Mouse (Mus musculus) embryonic facial prominence, embryonic 11.5 days (tissue): ENCODE measurements around the gene Ccdc36. TPM values are rescaled to one million over a fixed set of nuclear protein-coding genes. Genes with fewer than 3 reads are reported as not detected.

Experiments used
- ATAC-seq: fragments of 200-750 bp; cut with Nextera tagmentation; replicated peaks from 2 replicates; pipeline ENCODE4 v1.8.0; 2017; ENCODE audit warnings: low read depth; ENCODE audit not compliant: insufficient number of reproducible peaks, low FRiP score, low TSS enrichment
- DNase-seq: peaks from one replicate; pipeline ENCODE4 v3.0.0-alpha.2; 2015; ENCODE audit warnings: low spot score
- H3K27ac ChIP-seq: fragments of 300-500 bp; sonication (generic); replicated peaks from 2 replicates; pipeline ENCODE4 v1.5.1; 2014; ENCODE audit warnings: mild to moderate bottlenecking, low read depth, low read length, control low read depth
- H3K27me3 ChIP-seq: fragments of 300-500 bp; sonication (generic); 2 replicates; pipeline ENCODE4 v1.6.1; 2014; ENCODE audit warnings: mild to moderate bottlenecking, low read length, moderate library complexity, mixed read lengths; ENCODE audit not compliant: control insufficient read depth, insufficient read depth
- H3K36me3 ChIP-seq: fragments of 300-500 bp; sonication (generic); replicated peaks from 2 replicates; pipeline ENCODE4 v1.6.1; 2014; ENCODE audit warnings: low read depth, mild to moderate bottlenecking, low read length, moderate library complexity, mixed read lengths; ENCODE audit not compliant: control insufficient read depth, insufficient read depth
- H3K4me1 ChIP-seq: fragments of 300-500 bp; sonication (generic); 2 replicates; pipeline ENCODE4 v1.6.1; 2014; ENCODE audit warnings: low read length, mixed read lengths; ENCODE audit not compliant: control insufficient read depth, insufficient read depth
- H3K4me2 ChIP-seq: fragments of 300-500 bp; sonication (generic); 2 replicates; pipeline ENCODE4 v1.6.1; 2014; ENCODE audit warnings: low read depth, mild to moderate bottlenecking, control low read depth, low read length, moderate library complexity
- H3K4me3 ChIP-seq: fragments of 300-500 bp; sonication (generic); 2 replicates; pipeline ENCODE4 v1.5.1; 2014; ENCODE audit warnings: low read depth, low read length, control low read depth
- H3K9ac ChIP-seq: fragments of 300-500 bp; sonication (generic); replicated peaks from 2 replicates; pipeline ENCODE4 v1.6.1; 2014; ENCODE audit warnings: mild to moderate bottlenecking, control low read depth, low read length
- H3K9me3 ChIP-seq: fragments of 300-500 bp; sonication (generic); replicated peaks from 2 replicates; pipeline ENCODE4 v1.6.1; 2016; ENCODE audit warnings: mild to moderate bottlenecking, low read length, inconsistent platforms, mixed read lengths; ENCODE audit not compliant: control insufficient read depth
- WGBS: fragments of 180-500 bp; shearing (Covaris S2); extraction: QIAGEN DNeasy Blood & Tissue Kit; methylation state at CpG from one replicate; pipeline ENCODE4 v1.1.7; 2014; 5-methylcytosine and 5-hydroxymethylcytosine counted together
- polyA plus RNA-seq: library from polyadenylated mRNA; unstranded; fragments of >200 nt; fragmentation: Nextera tagmentation; extraction: Ambion mirVana; gene quantifications from 2 replicates; pipeline ENCODE4 v1.2.1, GENCODE M21; 2014

Ccdc36 gene
- polyA plus RNA-seq, 1 experiment from 2014 or later: 1.7 TPM

DNA sequence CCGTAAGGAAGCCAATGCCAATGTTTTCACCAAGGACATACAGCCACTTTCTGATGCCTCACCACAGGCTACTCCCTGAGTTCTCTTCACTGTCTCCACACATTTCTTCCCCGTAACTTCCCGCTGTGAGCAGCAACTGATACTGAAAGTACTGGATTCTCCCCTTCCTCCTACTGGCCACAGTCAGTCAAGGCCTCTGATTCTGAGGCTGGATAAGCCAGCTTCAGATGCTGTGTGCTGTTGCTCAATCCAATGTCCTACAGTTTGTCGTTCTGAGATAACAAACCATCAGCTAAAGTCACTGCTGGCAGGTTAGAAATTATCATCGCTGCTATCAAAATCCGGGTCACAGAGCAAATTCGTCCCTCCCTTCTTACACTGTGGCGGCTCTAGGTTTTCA, 23.8 kb downstream of the Ccdc36 start:
- no peak for ATAC-seq
- WGBS: 81% methylated on average over 8 of the region's 8 CpGs

GRCm38 (mm10) chr9:108403081-108403480, 25.2 kb downstream of the Ccdc36 start:
- DNase-seq: no peak

More for the DNA sequence above, 23.8 kb downstream of the Ccdc36 start:
- H3K27ac ChIP-seq: no peak overlapping the region
- no peak for DNase-seq
- H3K4me3 ChIP-seq: no peak overlapping the region
- H3K9ac ChIP-seq: no peak overlapping the region
- no peaks in the 10 kb centered on the region for H3K27me3 ChIP-seq
- H3K36me3 ChIP-seq: no peaks in the 10 kb centered on the region
- H3K4me2 ChIP-seq: no peak overlapping the region
- no peaks in the 10 kb centered on the region for H3K9me3 ChIP-seq
- H3K4me1 ChIP-seq: no peaks in the 10 kb centered on the region

DNA sequence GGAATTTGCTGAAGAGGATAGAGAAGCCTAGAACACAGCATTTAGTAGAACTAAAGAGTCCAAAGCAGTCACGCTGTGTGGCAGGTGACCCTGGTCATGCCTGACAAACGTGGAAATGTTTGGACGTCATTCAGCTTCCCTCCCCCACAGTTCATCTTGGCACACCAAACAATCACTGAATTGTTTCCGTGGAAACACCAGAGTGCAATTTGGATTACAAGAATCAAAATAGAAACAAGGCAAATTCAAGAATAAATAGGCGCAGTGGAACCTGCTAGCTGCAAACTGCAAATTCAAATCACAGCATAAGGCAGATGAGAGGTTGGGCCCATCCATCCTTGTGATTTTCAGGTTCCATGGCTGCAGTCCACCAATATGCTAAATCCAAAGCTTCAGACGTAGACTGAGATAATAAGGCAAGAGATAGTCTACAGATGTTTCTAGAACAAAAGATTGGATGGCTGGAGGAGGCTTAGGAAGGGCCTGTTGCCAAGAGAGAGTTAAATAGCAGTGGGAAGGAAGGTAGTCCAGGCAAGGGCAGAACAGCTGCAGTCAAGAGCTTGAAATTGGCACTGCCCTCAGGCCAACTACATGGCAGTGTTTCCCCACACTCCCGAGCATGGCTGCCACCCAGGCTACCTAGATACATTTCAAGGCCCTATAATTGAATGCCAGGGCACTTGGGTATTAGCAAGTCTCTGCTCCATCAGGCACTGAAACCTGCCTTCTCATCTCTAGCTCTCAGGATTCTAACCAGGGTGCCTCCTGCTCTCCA, 26.9 kb downstream of the Ccdc36 start:
- Histone ChIP-seq H3K36me3 (no peaks in the 10 kb centered on the region), H3K27ac (no peak overlapping the region), H3K4me1 (no peaks in the 10 kb centered on the region), H3K9me3 (no peaks in the 10 kb centered on the region), H3K27me3 (no peaks in the 10 kb centered on the region), H3K9ac (no peak overlapping the region), H3K4me2 (no peak overlapping the region), H3K4me3 (no peak overlapping the region)
- DNase-seq (no peak), ATAC-seq (no peak)
- WGBS: 65% methylated on average over 7 of the region's 7 CpGs

More at GRCm38 (mm10) chr9:108403081-108403480, 25.2 kb downstream of the Ccdc36 start:
- WGBS: 83% methylated on average over 4 of the region's 4 CpGs
- Histone ChIP-seq H3K36me3 (no peaks in the 10 kb centered on the region), H3K9ac (no peak overlapping the region), H3K4me3 (no peak overlapping the region), H3K9me3 (no peaks in the 10 kb centered on the region), H3K27me3 (no peaks in the 10 kb centered on the region), H3K27ac (no peak overlapping the region), H3K4me1 (no peaks in the 10 kb centered on the region), H3K4me2 (no peak overlapping the region)
- ATAC-seq: no peak

- Histone ChIP-seq H3K4me3 (no peak overlapping the region), H3K9me3 (no peaks in the 10 kb centered on the region), H3K4me2 (no peak overlapping the region), H3K27me3 (no peaks in the 10 kb centered on the region), H3K9ac (no peak overlapping the region), H3K36me3 (no peaks in the 10 kb centered on the region), H3K4me1 (no peaks in the 10 kb centered on the region), H3K27ac (no peak overlapping the region)
- ATAC-seq: no peak
- 84% methylated on average over 3 of the region's 3 CpGs for WGBS
- DNase-seq: no peak
Measured at GRCm38 (mm10) chr9:108398324-108398723, 30.0 kb downstream of the Ccdc36 start.

DNA sequence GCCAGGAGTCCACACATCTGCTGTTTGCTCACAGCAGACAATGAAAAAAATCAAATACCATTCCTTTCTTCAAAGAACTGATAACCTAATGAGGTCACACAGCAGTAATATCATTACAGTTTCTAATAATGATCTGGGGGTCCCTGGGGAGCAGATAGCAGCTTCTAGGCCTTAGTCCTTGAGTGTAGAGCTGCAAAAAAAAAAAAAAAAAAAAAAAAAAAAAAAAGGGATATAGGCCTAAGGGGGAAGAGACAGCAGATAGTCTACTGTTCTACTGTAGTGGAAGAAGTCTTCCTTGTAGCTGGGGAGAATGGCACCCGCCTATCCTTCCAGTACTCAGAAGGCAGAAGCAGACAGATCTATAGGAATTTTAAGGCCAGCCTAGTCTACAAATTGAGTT, 32.9 kb downstream of the Ccdc36 start:
- Histone ChIP-seq H3K36me3 (no peaks in the 10 kb centered on the region; the same call in 1 of the 2 replicates), H3K4me2 (no peak overlapping the region), H3K9me3 (no peaks in the 10 kb centered on the region), H3K27ac (no peak overlapping the region), H3K4me3 (no peak overlapping the region), H3K4me1 (no peaks in the 10 kb centered on the region), H3K27me3 (no peaks in the 10 kb centered on the region), H3K9ac (no peak overlapping the region)
- ATAC-seq (no peak), DNase-seq (no peak)
- 76% methylated on average over 1 of the region's 1 CpGs for WGBS

GRCm38 (mm10) chr9:108394191-108394590, 34.1 kb downstream of the Ccdc36 start:
- H3K4me3 ChIP-seq: no peak overlapping the region
- no peaks in the 10 kb centered on the region for H3K9me3 ChIP-seq
- ATAC-seq (no peak), DNase-seq (no peak)
- H3K36me3 ChIP-seq: no peaks in the 10 kb centered on the region; the same call in none of the 2 replicates
- H3K4me1 ChIP-seq: no peaks in the 10 kb centered on the region
- 91% methylated on average over 6 of the region's 6 CpGs for WGBS
- H3K4me2 ChIP-seq: no peak overlapping the region
- no peak overlapping the region for H3K9ac ChIP-seq
- H3K27me3 ChIP-seq: no peaks in the 10 kb centered on the region
- H3K27ac ChIP-seq: no peak overlapping the region

DNA sequence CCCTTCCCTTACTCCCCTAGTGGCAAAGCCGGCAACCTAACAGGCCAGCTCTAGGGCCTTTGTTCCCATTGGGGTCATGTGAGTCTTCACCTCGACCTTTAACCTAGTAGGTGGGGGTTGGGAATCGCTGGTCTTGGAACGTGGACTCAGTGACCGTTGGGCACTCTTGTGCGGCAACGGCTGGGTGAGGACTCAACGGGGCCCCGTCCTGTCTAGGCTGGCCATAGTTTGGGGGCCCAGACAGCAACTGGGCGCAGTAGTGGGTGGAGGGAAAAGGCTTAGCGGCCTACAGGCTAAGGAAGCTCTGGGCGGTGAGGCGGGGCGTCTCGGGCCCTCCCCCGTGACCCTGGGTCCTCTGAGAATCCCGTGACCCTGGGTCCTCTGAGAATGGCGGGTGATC, 35.6 kb downstream of the Ccdc36 start, which contains the start of gene 1700102P08Rik:
TSS of gene 1700102P08Rik (plus strand) at position 130 of the 400 bp plus-strand sequence.
- Histone ChIP-seq H3K9ac (no peak within 1 kb of the TSS), H3K27ac (no peak within 1 kb of the TSS), H3K4me1 (no peaks in the 10 kb centered on the region), H3K36me3 (peaks cover 5% of the 10 kb centered on the region), H3K27me3 (no peaks in the 10 kb centered on the region), H3K4me3 (no peak within 1 kb of the TSS), H3K4me2 (no peak within 1 kb of the TSS), H3K9me3 (no peaks in the 10 kb centered on the region)
- 51% methylated on average over 18 of the region's 18 CpGs for WGBS
- ATAC-seq (peak; percentile 59; the same call in 1 of the 2 replicates), DNase-seq (no peak)

DNA sequence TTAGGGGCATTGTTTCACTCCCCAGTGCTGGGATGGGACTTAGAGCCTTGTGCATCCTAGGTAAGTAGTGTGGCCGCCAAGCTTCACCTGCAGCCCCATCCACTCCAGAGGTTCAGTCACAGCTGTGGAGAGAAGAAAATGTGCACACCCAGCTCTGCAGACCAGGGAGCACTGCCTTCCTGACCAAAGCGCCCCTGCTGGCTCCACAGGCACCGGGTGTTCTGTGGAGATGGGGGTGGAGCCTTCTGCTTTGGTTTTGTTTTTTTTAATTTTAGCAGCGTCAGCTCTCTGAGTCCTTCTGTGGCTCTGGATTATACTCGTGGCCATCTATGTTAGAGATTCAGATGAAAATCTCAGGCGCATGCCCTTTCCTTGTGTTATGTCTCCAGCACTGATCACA, 39.1 kb downstream of the Ccdc36 start:
- H3K36me3 ChIP-seq: peaks cover 20% of the 10 kb centered on the region
- H3K4me3 ChIP-seq: no peak overlapping the region
- no peak overlapping the region for H3K9ac ChIP-seq
- H3K4me2 ChIP-seq: no peak overlapping the region
- H3K9me3 ChIP-seq: no peaks in the 10 kb centered on the region
- WGBS: 79% methylated on average over 6 of the region's 6 CpGs
- DNase-seq (no peak), ATAC-seq (no peak)
- no peak overlapping the region for H3K27ac ChIP-seq
- H3K27me3 ChIP-seq: no peaks in the 10 kb centered on the region
- no peaks in the 10 kb centered on the region for H3K4me1 ChIP-seq
